Mouse (Mus musculus): ENCODE measurements around the gene Krtdap.

DNA sequence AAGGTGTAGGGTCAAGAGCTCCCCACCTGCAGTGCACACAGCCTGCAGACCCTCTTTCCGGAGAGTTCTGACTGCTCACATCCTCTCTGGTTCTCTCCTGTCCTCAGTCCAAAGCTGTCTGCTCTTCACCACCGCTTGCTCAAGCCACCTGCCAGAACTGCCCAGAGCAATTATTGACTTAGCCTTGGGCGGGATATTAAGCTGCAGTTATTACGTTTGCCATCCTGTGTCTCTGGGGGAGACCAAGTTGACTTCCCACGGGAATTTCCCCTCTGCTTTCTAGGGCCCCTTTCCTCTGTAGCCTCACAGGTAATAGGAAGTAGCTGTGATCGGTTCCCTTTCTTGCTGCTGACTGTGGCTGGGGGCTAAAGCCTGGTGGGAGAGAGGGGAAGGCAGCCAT lies 32.4 kb downstream of the Krtdap start:
- TF ChIP-seq POLR2A (IDR thresholded peaks at IDR 0.05; ENCODE audit: insufficient read depth, low read length) (no peak), CTCF (IDR thresholded peaks at IDR 0.05; ENCODE audit: low read depth, low read length) (no peak)
